Mouse (Mus musculus): Measurements from ENCODE around the gene Eef1akmt2. TPM values are rescaled to one million over a fixed set of nuclear protein-coding genes. Genes with fewer than 3 reads are reported as not detected.

Gene Eef1akmt2
- total RNA-seq, 2 experiments from 2014 or later = 38.6 to 48.9 TPM

- no peak for ATAC-seq (replicated peaks; ENCODE audit: poor library complexity)
These were observed 23.1 kb upstream of the Eef1akmt2 start for GRCm38 (mm10) chr7:132875391-132876086.

- ATAC-seq (replicated peaks; ENCODE audit: poor library complexity) = peak; percentile 80
These were observed 20.6 kb upstream of the Eef1akmt2 start for GRCm38 (mm10) chr7:132873043-132873442.

- ATAC-seq (replicated peaks; ENCODE audit: poor library complexity) = peak; percentile 83
These were observed 13.8 kb upstream of the Eef1akmt2 start for GRCm38 (mm10) chr7:132866316-132866715.

GRCm38 (mm10) chr7:132859042-132859958 lies 6.8 kb upstream of the Eef1akmt2 start, which contains the start of gene Abraxas2:
TSS of gene Abraxas2 (plus strand) at chr7:132859225.
- ATAC-seq (replicated peaks; ENCODE audit: poor library complexity) = peak; percentile 95

- ATAC-seq (replicated peaks; ENCODE audit: poor library complexity) = no peak
These were observed 5.7 kb upstream of the Eef1akmt2 start for GRCm38 (mm10) chr7:132858043-132858608.

DNA sequence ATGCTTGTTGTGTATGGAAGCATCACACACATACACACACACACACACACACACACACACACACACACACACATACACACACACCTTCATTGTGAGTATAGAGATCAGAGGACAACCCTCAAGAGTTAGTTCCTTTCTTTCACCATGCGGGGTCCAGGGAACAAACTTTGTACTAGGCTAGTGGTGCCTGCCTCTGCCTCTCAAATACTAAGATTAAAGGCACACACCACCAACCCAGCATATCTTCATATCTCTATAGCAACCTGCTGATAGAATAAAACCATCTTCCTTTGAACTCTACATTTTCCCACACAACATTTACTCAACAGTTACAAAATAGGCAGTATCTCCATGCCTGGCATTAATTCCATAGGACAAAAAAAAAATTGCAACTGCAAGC lies 3.6 kb upstream of the Eef1akmt2 start:
- no peak for ATAC-seq (replicated peaks; ENCODE audit: poor library complexity)

DNA sequence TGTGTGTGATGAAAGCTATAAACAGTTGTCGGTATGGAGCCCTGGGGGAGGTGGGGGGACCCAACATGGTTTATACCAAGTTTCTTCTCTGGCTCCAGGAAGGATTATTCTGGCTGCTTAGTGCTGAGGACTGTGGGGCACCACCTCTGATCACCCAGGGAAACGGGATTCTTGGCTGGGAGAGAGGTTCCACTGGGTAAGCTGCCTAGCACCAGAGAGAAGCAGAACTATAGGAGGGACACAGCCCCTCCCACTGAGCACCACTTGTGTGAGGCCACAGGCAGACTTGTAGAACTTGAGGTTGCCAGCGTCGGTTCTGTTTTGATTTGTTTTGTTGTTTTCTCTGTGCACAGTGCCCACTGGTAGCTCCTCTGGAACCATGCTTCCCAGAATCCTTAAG lies 1.5 kb upstream of the Eef1akmt2 start:
- no peak for ATAC-seq (replicated peaks; ENCODE audit: poor library complexity)

DNA sequence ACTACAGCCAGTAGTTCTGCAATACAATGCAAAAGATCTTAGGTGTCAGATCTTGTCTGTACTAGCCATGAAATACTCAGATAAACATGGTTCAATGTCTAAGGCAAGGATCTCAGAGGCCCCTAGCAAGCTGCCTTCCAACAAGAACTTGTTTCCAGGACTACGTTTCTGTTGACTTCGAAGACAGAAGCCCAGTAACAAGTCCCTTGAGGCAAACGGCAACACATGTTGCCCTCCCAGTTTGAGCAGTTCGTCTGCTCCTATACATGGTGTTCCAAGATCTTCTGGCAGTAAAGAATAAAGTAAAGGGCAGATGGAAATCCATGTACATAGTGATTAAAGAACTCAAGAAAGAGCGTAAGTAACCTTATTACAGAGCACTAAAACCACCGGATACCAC lies 888 bp upstream of the Eef1akmt2 start:
- ATAC-seq (replicated peaks; ENCODE audit: poor library complexity) = no peak

DNA sequence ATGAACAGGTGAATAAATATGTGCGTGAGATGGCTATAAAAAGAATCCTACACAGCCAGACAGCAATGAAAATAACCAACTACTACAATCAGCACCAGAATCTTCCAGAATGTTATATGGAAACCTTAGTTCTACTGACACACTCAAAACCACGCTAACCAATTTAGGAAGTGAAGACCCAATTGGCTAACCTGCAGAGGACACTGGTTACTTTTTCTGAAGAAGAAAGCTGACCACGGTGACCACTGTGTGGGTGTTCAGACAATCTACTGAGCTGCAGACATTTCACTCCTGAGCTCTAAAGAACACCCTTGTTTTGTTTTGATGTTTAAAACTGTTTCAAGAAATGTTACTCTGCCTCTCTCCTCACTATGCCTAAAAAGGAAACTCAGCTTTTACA lies 9.3 kb downstream of the Eef1akmt2 start:
- peak; percentile 39; the same call in 1 of the 2 replicates for ATAC-seq (replicated peaks; ENCODE audit: poor library complexity)

DNA sequence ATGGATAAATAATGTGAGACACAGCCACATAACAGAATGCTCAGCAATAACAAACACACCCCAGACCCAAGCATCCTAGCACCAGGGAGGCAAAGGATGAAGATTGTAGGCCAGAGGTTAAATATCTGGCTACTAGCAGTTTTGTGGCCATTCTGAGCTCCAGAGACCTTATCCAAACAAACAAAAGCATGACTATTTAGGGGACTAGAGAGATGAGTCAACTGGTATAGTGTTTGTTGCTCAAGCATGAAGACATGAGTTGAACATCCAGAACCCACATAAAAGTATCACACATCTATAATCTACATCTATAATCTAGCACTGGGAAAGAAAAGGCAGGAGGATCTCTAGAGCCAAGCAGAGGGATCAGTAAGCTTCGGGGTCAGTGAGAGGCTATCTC lies 10.0 kb downstream of the Eef1akmt2 start:
- no peak for ATAC-seq (replicated peaks; ENCODE audit: poor library complexity)

- ATAC-seq (replicated peaks; ENCODE audit: poor library complexity) = no peak
These were observed 11.2 kb downstream of the Eef1akmt2 start for GRCm38 (mm10) chr7:132841287-132841686.

- no peak for ATAC-seq (replicated peaks; ENCODE audit: poor library complexity)
These were observed 21.5 kb downstream of the Eef1akmt2 start for GRCm38 (mm10) chr7:132830955-132831354.

- ATAC-seq (replicated peaks; ENCODE audit: poor library complexity) = peak; percentile 92
These were observed 28.0 kb downstream of the Eef1akmt2 start for GRCm38 (mm10) chr7:132824346-132825022.

- ATAC-seq (replicated peaks; ENCODE audit: poor library complexity) = no peak
These were observed 28.6 kb downstream of the Eef1akmt2 start for GRCm38 (mm10) chr7:132823832-132824231.

- ATAC-seq (replicated peaks; ENCODE audit: poor library complexity) = no peak
These were observed 31.8 kb downstream of the Eef1akmt2 start for GRCm38 (mm10) chr7:132820692-132821091.

- no peak for ATAC-seq (replicated peaks; ENCODE audit: poor library complexity)
These were observed 35.4 kb downstream of the Eef1akmt2 start for GRCm38 (mm10) chr7:132817056-132817455.

DNA sequence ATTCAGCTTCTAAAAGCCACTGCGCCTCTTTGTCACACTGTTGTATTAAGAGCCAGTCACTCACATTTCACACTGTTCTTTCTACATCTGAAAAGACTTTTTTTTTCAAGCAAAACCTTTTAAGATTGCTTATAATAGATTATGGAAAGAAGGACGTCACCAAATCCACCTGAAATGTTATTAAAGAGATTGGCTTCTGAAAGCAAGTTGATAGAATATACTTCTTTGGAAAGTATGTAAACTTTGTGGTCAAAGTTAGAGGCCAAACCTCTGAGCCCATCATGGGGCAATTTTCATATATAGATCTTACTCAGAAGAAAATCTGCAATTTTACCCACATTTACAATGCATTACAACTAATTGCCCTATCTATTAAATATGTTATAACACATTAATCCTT lies 35.9 kb downstream of the Eef1akmt2 start:
- no peak for ATAC-seq (replicated peaks; ENCODE audit: poor library complexity)

GRCm38 (mm10) chr7:132815081-132815480 lies 37.4 kb downstream of the Eef1akmt2 start:
- no peak for ATAC-seq (replicated peaks; ENCODE audit: poor library complexity)

- ATAC-seq (replicated peaks; ENCODE audit: poor library complexity) = no peak
These were observed 38.4 kb downstream of the Eef1akmt2 start for GRCm38 (mm10) chr7:132814089-132814450.

DNA sequence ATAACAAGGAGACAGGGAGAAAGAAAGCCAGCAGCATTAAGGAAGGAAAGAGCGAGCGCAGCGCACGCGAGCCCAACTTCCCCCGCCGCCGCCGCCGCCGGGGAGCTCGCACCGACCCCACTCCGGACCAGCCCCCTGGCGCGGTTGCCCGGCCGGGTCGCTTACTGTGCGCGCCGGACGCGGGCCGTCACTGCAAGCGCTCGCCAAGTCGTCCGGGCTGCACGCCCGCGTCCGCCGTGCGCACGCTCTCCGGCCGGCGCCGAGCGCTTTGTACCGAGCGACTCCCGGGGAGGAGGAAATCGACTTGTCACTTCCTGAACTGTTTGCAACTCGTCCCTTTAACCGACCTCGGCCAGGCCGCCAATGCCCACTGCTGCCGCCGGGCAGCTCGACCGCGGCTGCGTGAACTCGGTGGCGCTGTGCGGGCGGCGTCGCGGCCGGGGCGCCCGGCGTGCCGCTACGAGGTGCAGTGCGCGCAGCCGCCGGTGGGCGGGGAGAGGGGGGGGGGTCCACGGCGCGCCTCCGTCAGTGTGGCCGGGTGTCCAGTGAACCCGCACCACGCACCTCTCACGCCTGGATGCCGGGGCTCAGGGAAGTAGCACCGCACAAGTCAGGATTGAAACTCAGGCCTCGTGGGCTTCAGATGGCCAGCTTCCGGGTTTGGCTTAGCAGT lies 38.9 kb downstream of the Eef1akmt2 start, which contains the start of gene Fam53b:
Gene Fam53b (minus strand): TSS at position 471 of the 673 bp plus-strand sequence.
- ATAC-seq (replicated peaks; ENCODE audit: poor library complexity) = peak; percentile 30

All from megakaryocyte progenitor cell, adult 5-6 weeks (primary cell).